Mouse (Mus musculus) spleen, adult 2 months (tissue): ENCODE measurements around the gene Retsat.
A peak's percentile ranks its signal among the peaks of the same experiment; 100 is the strongest.

ENCODE experiments used
- CTCF ChIP-seq: fragments of 200-500 bp; IDR thresholded peaks from 2 replicates; pipeline ENCODE4 v1.5.1; 2011; ENCODE audit warnings: mild to moderate bottlenecking, inconsistent platforms; ENCODE audit not compliant: insufficient read depth, insufficient read length, insufficient replicate concordance; ENCODE audit errors: extremely low read depth
- POLR2A ChIP-seq: fragments of 200-500 bp; IDR thresholded peaks from 2 replicates; pipeline ENCODE4 v1.6.1; 2011; ENCODE audit warnings: low read depth, low read length, inconsistent platforms

DNA sequence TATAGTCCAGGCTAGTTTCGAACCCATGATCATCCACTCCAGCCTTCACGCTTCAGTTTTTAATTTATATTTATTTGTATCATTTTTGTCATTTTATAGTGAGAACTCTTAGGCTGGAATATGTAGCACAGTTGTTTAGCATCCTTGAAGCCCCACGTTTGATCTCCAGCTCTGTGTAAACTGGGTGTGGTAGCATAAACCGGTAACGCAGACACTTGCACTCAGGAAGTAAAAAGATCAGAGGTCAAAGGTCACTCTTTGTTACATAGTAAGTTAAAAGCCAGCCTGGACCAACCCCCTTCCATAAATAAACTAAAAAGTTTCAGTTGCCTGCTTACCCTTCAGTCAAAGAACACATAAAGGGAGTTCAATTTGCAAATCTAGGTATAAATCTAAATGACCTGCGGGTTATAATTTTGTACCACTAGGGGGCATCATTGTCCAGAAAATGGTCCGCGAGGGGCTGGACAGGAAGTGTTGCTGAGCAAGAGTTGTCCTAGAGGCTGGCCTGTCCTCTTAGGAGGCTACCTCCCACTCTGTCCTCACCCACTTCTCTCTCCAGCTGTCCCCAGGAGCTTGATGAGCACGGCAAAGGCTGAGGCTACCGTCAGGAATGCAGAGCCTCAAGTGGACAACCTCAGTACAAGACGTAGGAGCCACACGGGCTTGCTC, 37.6 kb downstream of the Retsat start:
- TF ChIP-seq POLR2A, result no peak
- peak; percentile 38; the same call in 1 of the 2 replicates for TF ChIP-seq CTCF
